Mouse (Mus musculus): Measurements from ENCODE around the gene Gm14295. TPM values are rescaled to one million over a fixed set of nuclear protein-coding genes. Genes with fewer than 3 reads are reported as not detected.

The Gm14295 gene
- polyA plus RNA-seq (2012; rRNA removed) = 2.7 and 3.3 TPM in 2 replicates

GRCm38 (mm10) chr2:176798312-176798711 is at the start of gene Gm14295:
Gene Gm14295, plus strand, starts transcription at chr2:176798612.

GRCm38 (mm10) chr2:176830840-176831239 is 32.4 kb downstream of the Gm14295 start, which contains the start of gene Gm14408:
Gene Gm14408, plus strand, starts transcription at chr2:176831140.

Other genes with a start within 250 kb of the Gm14295 start
- gene Gm14308, start 162.3 kb upstream of the Gm14295 start, polyA plus RNA-seq (2012; rRNA removed) = 3.4 and 3.9 TPM in 2 replicates
- 2.3 and 2.6 TPM in 2 replicates for gene Zfp973, start 128.1 kb upstream of the Gm14295 start, polyA plus RNA-seq (2012; rRNA removed)
- 3.3 and 3.4 TPM in 2 replicates for gene Gm14305, start 90.3 kb upstream of the Gm14295 start, polyA plus RNA-seq (2012; rRNA removed)
- not detected in 2 replicates for gene Gm14408, start 32.5 kb downstream of the Gm14295 start, polyA plus RNA-seq (2012; rRNA removed)
- gene Gm14296, start 129.2 kb downstream of the Gm14295 start, polyA plus RNA-seq (2012; rRNA removed) = 2.8 and 3.2 TPM in 2 replicates
- gene Gm14419, start 202.3 kb downstream of the Gm14295 start, polyA plus RNA-seq (2012; rRNA removed) = 1.4 and 1.9 TPM in 2 replicates

Measured in liver, embryonic 14 days (tissue).